Mouse (Mus musculus) spleen, adult 2 months (tissue): ENCODE measurements around the gene Crisp4.

Experiments used
- CTCF ChIP-seq: fragments of 200-500 bp; IDR thresholded peaks from 2 replicates; pipeline ENCODE4 v1.5.1; 2011; ENCODE audit warnings: mild to moderate bottlenecking, inconsistent platforms; ENCODE audit not compliant: insufficient read depth, insufficient read length, insufficient replicate concordance; ENCODE audit errors: extremely low read depth
- POLR2A ChIP-seq: fragments of 200-500 bp; IDR thresholded peaks from 2 replicates; pipeline ENCODE4 v1.6.1; 2011; ENCODE audit warnings: low read depth, low read length, inconsistent platforms

GRCm38 (mm10) chr1:18148211-18148610, 2.5 kb upstream of the Crisp4 start:
- TF ChIP-seq CTCF (no peak), POLR2A (no peak)
